Mouse (Mus musculus) stomach, embryonic 14.5 days (tissue): ENCODE results near the gene Depdc7. TPM values are rescaled to one million over a fixed set of nuclear protein-coding genes. Genes with fewer than 3 reads are reported as not detected.

Experiments
- ATAC-seq: fragments of 200-750 bp; cut with Nextera tagmentation; 2 replicates; pipeline ENCODE4 v1.8.0; 2017; ENCODE audit warnings: low read depth, moderate TSS enrichment; ENCODE audit not compliant: insufficient number of reproducible peaks, insufficient read depth, low FRiP score
- H3K27ac ChIP-seq: fragments of 300-500 bp; sonication (generic); 2 replicates; pipeline ENCODE4 v1.5.1; 2014; ENCODE audit warnings: mild to moderate bottlenecking, low read length, moderate library complexity, mixed read lengths
- H3K27me3 ChIP-seq: fragments of 300-500 bp; sonication (generic); 2 replicates; pipeline ENCODE4 v1.6.1; 2014; ENCODE audit warnings: low read length, control low read depth, mixed read lengths; ENCODE audit not compliant: control insufficient read depth, insufficient read depth
- H3K36me3 ChIP-seq: fragments of 300-500 bp; sonication (generic); 2 replicates; pipeline ENCODE4 v1.6.1; 2014; ENCODE audit warnings: mild to moderate bottlenecking, control low read depth, low read length, moderate library complexity, mixed read lengths; ENCODE audit not compliant: control insufficient read depth, insufficient read depth
- H3K4me1 ChIP-seq: fragments of 300-500 bp; sonication (generic); 2 replicates; pipeline ENCODE4 v1.6.1; 2014; ENCODE audit warnings: low read length, control low read depth, mixed read lengths; ENCODE audit not compliant: control insufficient read depth, insufficient read depth
- H3K4me2 ChIP-seq: fragments of 300-500 bp; sonication (generic); replicated peaks from 2 replicates; pipeline ENCODE4 v1.6.1; 2014; ENCODE audit warnings: low read depth, low read length, control low read depth
- H3K4me3 ChIP-seq: fragments of 300-500 bp; sonication (generic); 2 replicates; pipeline ENCODE4 v1.5.1; 2014; ENCODE audit warnings: low read depth, low read length, control low read depth
- H3K9ac ChIP-seq: fragments of 300-500 bp; sonication (generic); replicated peaks from 2 replicates; pipeline ENCODE4 v1.6.1; 2014; ENCODE audit warnings: low read depth, mild to moderate bottlenecking, control low read depth, low read length, moderate library complexity, mixed read lengths
- H3K9me3 ChIP-seq: fragments of 300-500 bp; sonication (generic); 2 replicates; pipeline ENCODE4 v1.6.1; 2016; ENCODE audit warnings: low read depth, low read length, control low read depth; ENCODE audit not compliant: control insufficient read depth
- WGBS: fragments of 180-500 bp; shearing (Covaris S2); extraction: QIAGEN DNeasy Blood & Tissue Kit; methylation state at CpG from one replicate; pipeline ENCODE4 v1.1.7; 2014; 5-methylcytosine and 5-hydroxymethylcytosine counted together
- polyA plus RNA-seq: library from polyadenylated mRNA; unstranded; fragments of >200 nt; fragmentation: Nextera tagmentation; extraction: Ambion mirVana; gene quantifications from 2 replicates; pipeline ENCODE4 v1.2.1, GENCODE M21; 2014

The Depdc7 gene
- polyA plus RNA-seq, 1 experiment from 2014 or later = 10.7 TPM

DNA sequence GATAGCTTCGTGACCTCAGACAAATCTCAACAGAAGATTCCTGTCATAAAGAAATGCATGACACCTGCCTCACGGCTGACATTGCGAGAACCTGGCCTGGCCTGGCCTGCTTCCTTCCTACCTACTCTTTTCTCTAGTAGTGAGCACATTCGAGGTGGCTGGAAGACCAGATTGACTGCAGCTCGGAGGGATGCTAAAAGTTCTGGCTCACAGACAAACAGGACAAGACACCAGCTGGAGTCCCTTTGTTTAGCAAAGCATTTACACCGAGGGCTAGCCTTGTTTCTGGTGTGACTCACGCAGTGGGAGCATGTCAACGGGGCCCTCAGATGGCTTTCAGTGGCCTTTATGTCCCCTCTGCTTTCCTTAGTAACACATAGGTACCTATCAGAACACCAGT, 54.0 kb downstream of the Depdc7 start:
- no peak for ATAC-seq
- no peak overlapping the region for H3K4me3 ChIP-seq
- no peaks in the 10 kb centered on the region for H3K36me3 ChIP-seq
- no peak overlapping the region for H3K4me2 ChIP-seq
- WGBS = 78% methylated on average over 8 of the region's 8 CpGs
- no peak overlapping the region for H3K9ac ChIP-seq
- no peaks in the 10 kb centered on the region for H3K9me3 ChIP-seq
- H3K4me1 ChIP-seq = no peaks in the 10 kb centered on the region
- H3K27ac ChIP-seq = no peak overlapping the region
- no peaks in the 10 kb centered on the region for H3K27me3 ChIP-seq

DNA sequence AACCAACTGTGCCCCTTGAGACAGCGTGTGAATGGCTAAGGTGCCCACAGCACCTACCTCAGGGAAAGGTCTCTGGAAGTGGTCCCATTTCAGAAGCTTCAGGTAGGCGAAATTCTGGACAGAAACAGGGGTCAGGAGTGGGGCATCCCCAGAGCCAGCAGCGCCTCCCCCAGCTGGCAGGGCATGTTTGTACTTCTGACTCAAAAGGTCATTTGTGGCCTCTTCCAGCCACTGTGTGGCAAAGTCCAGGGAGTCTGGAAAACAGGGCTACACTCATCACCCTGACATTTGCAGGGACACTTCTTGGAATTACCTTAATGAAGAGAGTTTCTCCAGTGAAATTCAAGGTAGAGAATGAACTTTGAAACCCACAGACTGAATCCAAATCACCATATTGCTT, 54.4 kb downstream of the Depdc7 start:
- Histone ChIP-seq H3K27me3 (no peaks in the 10 kb centered on the region), H3K9me3 (no peaks in the 10 kb centered on the region), H3K4me1 (no peaks in the 10 kb centered on the region), H3K9ac (no peak overlapping the region), H3K36me3 (no peaks in the 10 kb centered on the region), H3K4me3 (no peak overlapping the region), H3K27ac (no peak overlapping the region), H3K4me2 (no peak overlapping the region)
- 81% methylated on average over 3 of the region's 3 CpGs for WGBS
- ATAC-seq = no peak

DNA sequence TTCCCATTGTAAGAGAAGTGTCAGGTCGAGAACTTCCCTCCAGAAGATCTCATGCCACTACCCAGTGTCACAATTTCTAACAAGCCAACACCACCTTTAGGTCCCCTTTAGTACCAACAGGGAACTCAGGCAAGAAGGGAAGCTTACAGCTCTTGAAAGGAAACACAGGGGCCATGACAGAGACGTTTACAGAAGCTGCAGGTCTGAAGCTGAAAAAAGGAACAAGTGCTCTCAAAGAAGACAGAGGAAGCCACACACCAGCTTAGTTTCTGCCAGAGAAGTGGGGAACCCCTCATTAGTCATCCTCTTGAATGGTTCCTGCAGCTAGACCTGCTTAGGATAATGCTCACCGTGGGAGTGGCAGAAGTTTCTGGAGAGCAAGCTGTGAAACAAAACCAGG, 55.4 kb downstream of the Depdc7 start:
- no peak overlapping the region for H3K27ac ChIP-seq
- ATAC-seq = no peak
- H3K27me3 ChIP-seq = no peaks in the 10 kb centered on the region
- H3K4me2 ChIP-seq = no peak overlapping the region
- H3K9ac ChIP-seq = no peak overlapping the region
- H3K9me3 ChIP-seq = no peaks in the 10 kb centered on the region
- H3K4me3 ChIP-seq = no peak overlapping the region
- no peaks in the 10 kb centered on the region for H3K4me1 ChIP-seq
- no peaks in the 10 kb centered on the region for H3K36me3 ChIP-seq
- WGBS = 72% methylated on average over 3 of the region's 3 CpGs

DNA sequence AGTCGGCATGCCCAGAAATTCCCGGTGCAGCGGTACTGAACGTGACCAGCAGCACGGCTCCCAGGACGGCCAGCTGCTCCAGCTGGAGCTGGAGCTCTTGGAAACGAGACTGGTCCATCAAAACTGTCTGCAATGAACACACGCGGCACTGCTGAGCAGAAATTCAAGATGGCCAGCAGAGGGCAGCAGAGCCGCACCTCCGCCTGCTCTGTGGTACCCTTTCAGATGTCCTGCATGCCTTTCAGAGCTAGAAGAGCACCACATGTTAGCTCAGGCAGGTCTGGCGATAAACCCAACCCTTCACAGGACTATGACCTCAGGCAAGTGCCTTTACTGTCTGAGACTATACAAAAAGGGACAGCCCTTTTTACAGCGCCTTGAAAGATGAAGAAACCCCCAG, 57.3 kb downstream of the Depdc7 start:
- 4% methylated on average over 13 of the region's 13 CpGs for WGBS

DNA sequence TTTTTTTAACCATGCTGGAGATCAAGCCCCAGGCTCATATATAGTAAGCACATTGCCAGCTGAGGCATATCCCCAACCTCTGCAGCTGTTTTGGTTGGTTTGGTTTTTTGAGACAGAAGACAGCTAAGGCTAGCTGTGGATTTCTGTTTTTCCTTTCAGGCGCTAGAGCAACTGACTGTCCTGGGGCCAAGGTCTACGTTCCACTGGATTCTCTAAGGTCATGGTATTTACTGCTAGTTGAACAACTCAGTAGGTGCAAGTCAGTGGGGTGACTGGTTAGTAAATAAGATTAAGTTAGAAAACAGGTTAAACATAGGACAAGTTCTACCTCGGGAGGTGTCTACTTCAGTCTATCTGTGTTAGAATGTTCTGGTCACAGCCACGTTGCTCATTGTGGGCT, 57.9 kb downstream of the Depdc7 start:
- WGBS = 90% methylated on average over 4 of the region's 4 CpGs
- no peak overlapping the region for H3K9ac ChIP-seq
- no peak overlapping the region for H3K27ac ChIP-seq
- no peaks in the 10 kb centered on the region for H3K4me1 ChIP-seq
- no peak overlapping the region for H3K4me3 ChIP-seq
- no peaks in the 10 kb centered on the region for H3K27me3 ChIP-seq
- no peaks in the 10 kb centered on the region for H3K9me3 ChIP-seq
- H3K36me3 ChIP-seq = no peaks in the 10 kb centered on the region
- no peak for ATAC-seq
- H3K4me2 ChIP-seq = no peak overlapping the region

More for the DNA sequence above, 57.3 kb downstream of the Depdc7 start:
- H3K36me3 ChIP-seq = no peaks in the 10 kb centered on the region
- no peak overlapping the region for H3K4me2 ChIP-seq
- H3K27ac ChIP-seq = no peak overlapping the region
- no peak overlapping the region for H3K4me3 ChIP-seq
- ATAC-seq = peak; percentile 90
- no peak overlapping the region for H3K9ac ChIP-seq
- no peaks in the 10 kb centered on the region for H3K27me3 ChIP-seq
- H3K9me3 ChIP-seq = no peaks in the 10 kb centered on the region
- no peaks in the 10 kb centered on the region for H3K4me1 ChIP-seq

DNA sequence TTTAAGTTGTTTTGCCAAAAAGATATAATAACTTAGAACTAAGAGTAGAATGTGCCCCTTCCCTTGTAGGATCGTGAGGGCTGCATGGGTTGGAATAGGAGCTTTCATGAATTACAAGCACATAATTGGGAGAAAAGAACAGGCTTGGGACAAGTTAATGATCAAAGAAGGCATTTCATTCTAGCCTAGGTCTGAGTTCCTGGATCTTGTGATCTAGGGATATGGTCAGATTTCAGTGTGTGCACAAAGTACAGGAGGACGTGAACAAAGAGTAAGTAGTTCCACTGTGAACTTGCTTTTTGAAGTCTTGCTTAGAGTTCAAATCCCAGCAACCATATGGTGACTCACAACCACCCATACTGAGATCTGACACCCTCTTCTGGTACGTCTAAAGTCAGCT, 65.4 kb downstream of the Depdc7 start:
- ATAC-seq = no peak
- no peaks in the 10 kb centered on the region for H3K9me3 ChIP-seq
- H3K4me2 ChIP-seq = no peak overlapping the region
- H3K27me3 ChIP-seq = no peaks in the 10 kb centered on the region
- no peak overlapping the region for H3K4me3 ChIP-seq
- H3K9ac ChIP-seq = no peak overlapping the region
- H3K27ac ChIP-seq = no peak overlapping the region
- 82% methylated on average over 3 of the region's 3 CpGs for WGBS
- H3K4me1 ChIP-seq = no peaks in the 10 kb centered on the region
- no peaks in the 10 kb centered on the region for H3K36me3 ChIP-seq

Other genes starting within 250 kb of the Depdc7 start
- gene Hipk3, start 248.4 kb downstream of the Depdc7 start, polyA plus RNA-seq = 23.9 and 26.7 TPM in 2 replicates
- gene Cstf3, start 152.4 kb downstream of the Depdc7 start, polyA plus RNA-seq = 71.1 and 73.9 TPM in 2 replicates
- gene Tcp11l1, start 30.7 kb downstream of the Depdc7 start, polyA plus RNA-seq = 46.1 and 55.2 TPM in 2 replicates
- gene Pin1rt1, start 26.5 kb downstream of the Depdc7 start, polyA plus RNA-seq = not detected in 2 replicates
- gene Qser1, start 73.9 kb upstream of the Depdc7 start, polyA plus RNA-seq = 18.9 and 19.7 TPM in 2 replicates
- 6.5 and 6.6 TPM in 2 replicates for gene Prrg4, start 107.0 kb upstream of the Depdc7 start, polyA plus RNA-seq
- gene Ccdc73, start 124.9 kb upstream of the Depdc7 start, polyA plus RNA-seq = 6.6 and 9.2 TPM in 2 replicates